Mouse (Mus musculus) olfactory bulb, adult 2 months (tissue): ENCODE data around the gene Txlnb. TPM values are rescaled to one million over a fixed set of nuclear protein-coding genes. Genes with fewer than 3 reads are reported as not detected.
A peak's percentile ranks its signal among the peaks of the same experiment; 100 is the strongest.
"Not testable (repeated sequence)": the region's sequence is repeated elsewhere in the genome, so short reads cannot be mapped to it uniquely, and the experiment has no call there.

ENCODE experiments used
- H3K27ac ChIP-seq: fragments of 200-500 bp; 2 replicates; pipeline ENCODE4 v1.5.1; 2012; ENCODE audit warnings: low read depth, low read length; ENCODE audit not compliant: insufficient read depth
- H3K4me1 ChIP-seq: fragments of 200-500 bp; 2 replicates; pipeline ENCODE4 v1.6.1; 2012; ENCODE audit warnings: low read length; ENCODE audit not compliant: control insufficient read depth, insufficient read depth
- H3K4me3 ChIP-seq: fragments of 200-500 bp; 2 replicates; pipeline ENCODE4 v1.5.1; 2012; ENCODE audit warnings: mild to moderate bottlenecking, low read depth, low read length, moderate library complexity; ENCODE audit not compliant: insufficient read depth
- CTCF ChIP-seq: fragments of 200-500 bp; IDR thresholded peaks from 2 replicates; pipeline ENCODE4 v1.5.1; 2012; ENCODE audit warnings: low read depth, mild to moderate bottlenecking, low read length, moderate library complexity; ENCODE audit not compliant: insufficient read depth
- POLR2A ChIP-seq: fragments of 200-500 bp; IDR thresholded peaks from 2 replicates; pipeline ENCODE4 v1.6.1; 2012; ENCODE audit warnings: mild to moderate bottlenecking, low read depth, low read length, moderate library complexity; ENCODE audit not compliant: insufficient read depth
- WGBS: fragments of 180-500 bp; shearing (Covaris S2); methylation state at CpG from one replicate; pipeline ENCODE4 v1.1.7; 2018; 5-methylcytosine and 5-hydroxymethylcytosine counted together
- polyA plus RNA-seq: library from polyadenylated mRNA; stranded (reverse); fragments of >200 nt; gene quantifications from 2 replicates; pipeline ENCODE4 v1.2.4, GENCODE M21; 2012; ENCODE audit warnings: low replicate concordance; ENCODE audit not compliant: missing spikeins, insufficient read depth, insufficient read length

Gene Txlnb
- polyA plus RNA-seq, 1 experiment: not detected

GRCm38 (mm10) chr10:17801788-17802187 is 5.8 kb downstream of the Txlnb start:
- WGBS: 46% methylated on average over 2 of the region's 2 CpGs
- H3K27ac ChIP-seq: peak overlapping the region; percentile 44; the same call in 1 of the 2 replicates

GRCm38 (mm10) chr10:17808526-17808925 is 12.5 kb downstream of the Txlnb start:
- Histone ChIP-seq H3K27ac (no peak overlapping the region), H3K4me3 (no peak overlapping the region), H3K4me1 (no peaks in the 10 kb centered on the region)
- no peak for TF ChIP-seq POLR2A
- TF ChIP-seq CTCF: no peak
- 95% methylated on average over 1 of the region's 1 CpGs for WGBS

More at GRCm38 (mm10) chr10:17801788-17802187, 5.8 kb downstream of the Txlnb start:
- H3K4me1 ChIP-seq: peaks cover 5% of the 10 kb centered on the region; the same call in 1 of the 2 replicates
- TF ChIP-seq POLR2A: no peak
- no peak for TF ChIP-seq CTCF
- no peak overlapping the region for H3K4me3 ChIP-seq

GRCm38 (mm10) chr10:17815052-17815451 is 19.0 kb downstream of the Txlnb start:
- Histone ChIP-seq H3K4me3 (no peak overlapping the region), H3K4me1 (no peaks in the 10 kb centered on the region), H3K27ac (no peak overlapping the region)
- TF ChIP-seq POLR2A: no peak
- 78% methylated on average over 11 of the region's 11 CpGs for WGBS

- WGBS: 84% methylated on average over 7 of the region's 7 CpGs
- H3K4me3 ChIP-seq, H3K4me1 ChIP-seq, H3K27ac ChIP-seq: not testable (repeated sequence)
Observed at GRCm38 (mm10) chr10:17820422-17820821, 24.4 kb downstream of the Txlnb start.

- TF ChIP-seq POLR2A: 0 out of 2 replicates have a peak, but pooled peaks have one; percentile 19
- TF ChIP-seq CTCF: no peak
- H3K27ac ChIP-seq: no peak overlapping the region
- WGBS: 29% methylated on average over 12 of the region's 12 CpGs
- H3K4me1 ChIP-seq: peaks cover 4% of the 10 kb centered on the region; the same call in 1 of the 2 replicates
- H3K4me3 ChIP-seq: no peak overlapping the region
Observed at GRCm38 (mm10) chr10:17827391-17827790, 31.4 kb downstream of the Txlnb start.

- Histone ChIP-seq H3K4me3 (no peak overlapping the region), H3K27ac (no peak overlapping the region), H3K4me1 (peaks cover 4% of the 10 kb centered on the region; the same call in 1 of the 2 replicates)
- TF ChIP-seq CTCF: no peak
- TF ChIP-seq POLR2A: no peak
- 96% methylated on average over 4 of the region's 4 CpGs for WGBS
Observed at GRCm38 (mm10) chr10:17829205-17829604, 33.2 kb downstream of the Txlnb start.

GRCm38 (mm10) chr10:17831041-17831440 is 35.0 kb downstream of the Txlnb start:
- no peak overlapping the region for H3K4me3 ChIP-seq
- peaks cover 4% of the 10 kb centered on the region; the same call in 1 of the 2 replicates for H3K4me1 ChIP-seq
- H3K27ac ChIP-seq: no peak overlapping the region
- TF ChIP-seq CTCF: no peak
- TF ChIP-seq POLR2A: no peak
- 29% methylated on average over 3 of the region's 3 CpGs for WGBS

GRCm38 (mm10) chr10:17835031-17835430 is 39.0 kb downstream of the Txlnb start:
- no peak for TF ChIP-seq CTCF
- no peak for TF ChIP-seq POLR2A
- Histone ChIP-seq H3K4me1 (peaks cover 4% of the 10 kb centered on the region; the same call in 1 of the 2 replicates), H3K4me3 (no peak overlapping the region), H3K27ac (no peak overlapping the region)
- WGBS: 90% methylated on average over 6 of the region's 6 CpGs

- H3K4me1 ChIP-seq: peaks cover 2% of the 10 kb centered on the region; the same call in 1 of the 2 replicates
- no peak for TF ChIP-seq CTCF
- TF ChIP-seq POLR2A: no peak
- WGBS: 86% methylated on average over 1 of the region's 1 CpGs
Observed at GRCm38 (mm10) chr10:17836275-17836674, 40.2 kb downstream of the Txlnb start.

GRCm38 (mm10) chr10:17842030-17842429 is 46.0 kb downstream of the Txlnb start:
- WGBS: 38% methylated on average over 3 of the region's 3 CpGs
- no peak for TF ChIP-seq CTCF
- no peak for TF ChIP-seq POLR2A
- Histone ChIP-seq H3K4me1 (peaks cover 8% of the 10 kb centered on the region; the same call in 1 of the 2 replicates), H3K4me3 (no peak overlapping the region), H3K27ac (no peak overlapping the region)

More at GRCm38 (mm10) chr10:17836275-17836674, 40.2 kb downstream of the Txlnb start:
- no peak overlapping the region for H3K27ac ChIP-seq
- H3K4me3 ChIP-seq: no peak overlapping the region
